Mouse (Mus musculus) CD4-positive, CD25-positive, alpha-beta regulatory T cell, adult 2 months (primary cell): ENCODE results near the gene Hsd17b14.

ENCODE experiments used
- DNase-seq: peaks from one replicate; pipeline ENCODE4 v3.0.0-alpha.2; 2012; ENCODE audit warnings: low read depth, low spot score

The Hsd17b14 gene

DNA sequence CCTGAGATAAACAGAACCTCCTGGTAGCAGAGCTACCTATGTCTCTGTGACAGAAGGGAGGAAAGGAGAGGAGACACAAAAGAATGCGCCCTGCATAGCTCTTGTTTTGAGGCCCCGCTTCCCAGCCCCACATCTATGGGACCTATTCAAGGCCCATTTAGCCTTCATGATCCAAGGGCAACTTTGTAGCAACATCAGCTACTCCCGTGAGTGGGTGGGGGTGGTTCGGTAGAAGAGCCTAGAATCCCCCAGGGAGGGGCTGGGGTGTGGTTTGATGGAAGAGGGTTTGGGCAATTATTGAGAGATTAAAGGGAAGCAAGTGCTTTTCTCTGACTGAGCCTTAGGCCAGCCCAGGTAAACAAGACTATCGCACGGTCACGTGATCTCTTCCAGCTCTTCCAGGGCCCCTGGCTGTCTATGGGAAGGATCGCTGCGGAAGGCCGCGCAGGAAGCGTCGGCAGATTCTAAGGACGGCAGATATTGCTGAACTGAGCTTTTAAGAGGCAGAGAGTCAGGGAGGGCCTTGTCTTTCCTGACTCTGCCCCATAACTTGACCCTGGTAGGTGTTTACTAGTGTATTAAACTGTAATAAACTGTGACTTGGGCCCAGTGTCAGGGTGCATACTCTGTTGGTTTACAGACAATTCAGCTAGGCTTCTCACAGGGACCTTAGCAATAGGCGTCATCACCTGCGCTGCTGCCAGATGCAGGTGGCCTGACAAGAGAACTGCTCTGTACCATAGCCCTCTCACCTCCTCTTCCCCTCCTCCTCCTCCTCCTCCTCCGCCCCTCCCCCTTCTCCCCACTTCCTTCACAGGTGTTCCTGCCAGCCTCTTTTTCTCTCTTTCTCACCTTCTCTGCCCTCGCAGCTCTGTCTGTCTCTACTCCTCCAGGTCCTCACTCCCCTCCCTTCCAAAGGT lies 44.5 kb downstream of the Hsd17b14 start:
- no peak for DNase-seq

GRCm38 (mm10) chr7:45605704-45606289 lies 51.1 kb downstream of the Hsd17b14 start:
- DNase-seq: no peak

DNA sequence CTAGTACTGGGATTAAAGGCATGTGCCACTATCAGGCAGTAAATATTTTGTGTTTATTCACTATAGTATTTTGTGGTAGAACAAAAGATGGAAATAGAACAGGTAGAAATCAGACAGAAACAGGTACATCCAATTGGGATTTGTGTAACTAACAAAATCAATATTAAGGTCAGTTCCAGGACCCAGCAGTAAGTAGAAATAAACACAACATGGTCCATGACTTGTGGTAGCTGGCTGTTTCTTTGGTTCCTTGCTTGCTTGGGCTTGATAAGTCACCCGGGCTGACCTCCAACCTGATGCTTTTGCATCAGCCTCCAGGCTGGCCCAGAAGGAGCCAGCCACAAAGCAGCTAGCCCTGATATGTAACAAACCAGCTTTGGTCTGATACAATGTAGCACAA lies 54.8 kb downstream of the Hsd17b14 start:
- no peak for DNase-seq

DNA sequence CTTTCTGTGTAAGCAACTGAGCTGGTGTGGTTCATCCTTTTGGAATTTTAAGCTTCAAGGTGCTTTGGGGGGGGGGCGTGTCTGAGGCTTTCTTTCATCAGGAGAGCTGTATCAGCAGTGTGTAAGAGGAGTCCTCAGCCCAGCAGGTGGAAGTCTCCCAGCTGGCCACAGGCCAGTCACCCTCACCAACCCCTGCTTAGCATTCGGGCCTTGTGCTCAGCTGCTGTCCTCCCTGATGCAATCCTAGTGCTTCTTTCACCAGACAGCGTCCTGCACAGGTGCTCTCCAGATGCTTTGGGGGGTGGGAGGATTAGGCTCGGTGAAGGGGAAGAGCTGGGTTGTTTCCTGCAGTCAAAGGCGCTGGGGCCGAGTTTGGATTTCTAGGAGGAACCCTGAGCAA lies 61.6 kb downstream of the Hsd17b14 start:
- DNase-seq: no peak

DNA sequence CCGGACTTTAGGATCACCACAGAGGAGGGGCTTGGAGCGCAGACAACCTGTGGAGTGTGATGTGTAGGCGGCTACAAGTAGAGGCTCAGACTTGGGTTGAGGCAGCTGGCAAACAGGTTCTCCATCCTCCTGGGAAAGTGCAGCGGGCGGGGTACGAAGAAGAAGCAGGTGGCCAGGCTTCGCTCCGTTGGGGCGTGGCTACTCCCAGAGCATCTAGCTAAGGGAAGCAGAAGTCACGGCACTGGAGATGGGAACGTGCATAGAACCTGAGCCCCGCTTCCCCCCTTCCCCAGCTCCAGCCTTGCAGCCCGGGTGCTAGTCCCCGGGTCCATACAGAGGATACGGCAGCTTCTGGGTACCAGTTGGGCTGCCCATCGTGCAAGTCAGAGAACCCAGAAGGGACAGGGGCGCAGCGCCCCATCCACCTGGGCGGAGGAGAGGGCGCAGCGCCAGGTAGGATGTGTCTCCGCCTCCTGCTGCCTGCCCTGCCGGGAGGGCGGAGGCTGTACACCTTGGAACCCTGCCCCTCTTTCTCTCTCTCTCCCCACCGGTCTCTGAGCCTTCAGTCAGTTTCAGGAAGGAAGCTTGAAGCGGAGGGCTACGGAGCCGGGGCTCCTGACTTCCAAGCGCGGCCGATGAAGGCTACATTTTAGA lies 62.5 kb downstream of the Hsd17b14 start, which contains the start of gene Fut1:
Gene Fut1 (plus strand): TSS at position 248 of the 654 bp plus-strand sequence.
- DNase-seq: no peak
